Mouse (Mus musculus) testis, adult 2 months (tissue): ENCODE results near the gene Rsu1.

Experiments
- CTCF ChIP-seq: fragments of 200-500 bp; IDR thresholded peaks from 2 replicates; pipeline ENCODE4 v1.5.1; 2012; ENCODE audit warnings: low read depth, mild to moderate bottlenecking, inconsistent platforms, low read length, moderate library complexity; ENCODE audit not compliant: control insufficient read depth, insufficient read depth, insufficient replicate concordance
- POLR2A ChIP-seq: fragments of 200-500 bp; IDR thresholded peaks from 2 replicates; pipeline ENCODE4 v1.6.1; 2012; ENCODE audit warnings: low read depth, mild to moderate bottlenecking, inconsistent platforms, low read length, moderate library complexity; ENCODE audit not compliant: control insufficient read depth

DNA sequence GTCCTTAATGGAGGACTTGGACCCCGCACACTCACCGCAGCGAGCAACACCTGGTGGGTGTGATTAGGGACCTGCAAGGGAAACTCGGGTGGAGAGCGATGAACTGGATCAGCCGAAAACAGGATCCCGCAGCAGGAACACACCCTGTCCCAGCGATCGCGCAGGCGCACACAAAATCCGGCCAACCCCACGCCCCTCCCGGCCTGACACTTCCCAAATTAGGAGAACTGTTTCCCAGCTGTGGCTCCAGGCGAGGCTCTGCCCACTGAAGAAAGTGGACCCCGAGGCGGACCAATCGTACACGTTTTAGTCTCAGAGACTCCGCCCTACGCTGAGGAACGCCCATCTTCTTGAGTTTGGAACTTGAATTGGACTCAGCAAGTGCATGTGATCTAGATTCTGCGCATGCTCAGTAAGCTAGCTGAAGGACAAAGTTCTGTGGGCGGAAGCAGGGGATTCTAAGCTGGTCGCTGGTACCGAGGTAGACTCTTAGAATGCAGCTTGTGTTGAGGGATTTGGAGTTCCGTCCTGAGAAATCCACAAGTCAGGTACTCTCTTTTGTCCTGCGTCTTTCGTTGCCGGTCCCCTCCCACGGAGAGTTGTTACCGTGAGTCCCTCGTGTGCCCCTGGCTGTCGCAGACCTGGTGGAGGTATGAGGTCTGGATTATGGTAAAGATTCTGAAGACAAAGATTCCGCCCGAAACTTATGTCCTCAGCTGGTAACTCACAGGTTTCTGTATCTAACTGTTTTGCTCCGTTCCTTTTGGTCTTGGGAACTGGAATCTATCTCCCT, at the start of gene Rsu1:
- TF ChIP-seq CTCF (no peak), POLR2A (peak; percentile 30; the same call in 1 of the 2 replicates)
